Mouse (Mus musculus): ENCODE data around the gene Ispd. TPM values are rescaled to one million over a fixed set of nuclear protein-coding genes. Genes with fewer than 3 reads are reported as not detected.

Ispd gene
- total RNA-seq, 4 experiments from 2014 or later = 10.9 to 13.8 (median 11.9) TPM

GRCm38 (mm10) chr12:36554697-36555096 lies 173.4 kb downstream of the Ispd start:
- DNase-seq (ENCODE audit: low spot score in 2 of 2) = no peak

DNA sequence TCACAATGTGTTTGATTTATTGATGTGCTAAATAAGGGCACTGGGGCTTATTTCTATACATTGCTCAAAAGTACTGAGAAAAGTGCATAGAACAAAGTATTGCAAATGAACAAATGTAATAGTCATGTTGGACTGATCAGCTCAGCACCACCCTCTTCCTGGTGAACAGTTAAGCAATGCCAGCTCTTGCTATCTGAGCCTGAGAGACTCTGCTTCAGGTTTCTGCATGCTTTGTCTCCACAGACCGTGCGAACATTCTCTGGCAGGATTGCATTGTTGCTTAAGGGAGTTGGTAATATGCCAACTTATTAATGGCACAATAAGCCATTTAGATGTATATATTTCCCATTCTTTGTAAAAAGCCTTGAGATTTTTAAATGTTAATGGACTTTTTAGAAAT lies 182.9 kb downstream of the Ispd start:
- DNase-seq (ENCODE audit: low spot score in 2 of 2) = no peak

GRCm38 (mm10) chr12:36566974-36567373 lies 185.7 kb downstream of the Ispd start:
- no peak for DNase-seq (ENCODE audit: low spot score in 2 of 2)

- no peak for DNase-seq (ENCODE audit: low spot score in 2 of 2)
Measured at GRCm38 (mm10) chr12:36570414-36571095, 189.3 kb downstream of the Ispd start.

- no peak for DNase-seq (ENCODE audit: low spot score in 2 of 2)
Measured at GRCm38 (mm10) chr12:36584828-36585227, 203.6 kb downstream of the Ispd start.

DNA sequence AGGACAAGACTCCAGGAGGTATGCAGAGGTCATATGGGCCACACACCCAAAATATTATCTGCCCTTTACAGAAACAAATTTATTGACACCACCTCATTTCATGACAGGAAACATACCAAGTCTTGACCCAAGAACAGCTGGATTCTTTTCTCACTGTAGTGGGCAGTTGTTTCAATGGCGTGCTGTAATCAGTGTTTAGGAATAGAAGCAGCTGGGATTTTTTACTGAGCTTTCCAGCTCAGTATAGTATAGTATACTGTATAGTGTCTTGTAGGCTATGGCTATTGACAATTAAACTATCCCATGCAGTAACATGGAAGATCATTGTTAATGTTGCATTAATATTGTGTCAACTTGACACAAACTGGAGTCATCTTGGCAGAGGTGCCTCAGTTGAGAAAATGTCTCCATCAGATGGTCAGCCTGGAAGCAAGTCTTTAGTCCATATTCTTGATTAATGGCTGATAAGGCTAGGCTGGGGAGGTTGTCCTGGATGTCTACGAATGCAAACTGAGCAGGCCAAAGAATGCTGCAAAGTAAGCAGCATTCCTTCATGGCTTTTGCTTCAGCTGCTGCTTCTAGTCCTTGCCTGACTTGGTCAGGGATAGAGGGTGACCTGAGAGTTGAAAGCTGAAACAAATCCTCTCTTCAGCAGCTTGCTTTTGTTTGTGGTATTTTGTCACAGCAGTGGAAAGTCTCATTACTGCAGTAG lies 216.4 kb downstream of the Ispd start:
- no peak for DNase-seq (ENCODE audit: low spot score in 2 of 2)

GRCm38 (mm10) chr12:36621960-36622736 lies 240.9 kb downstream of the Ispd start:
- DNase-seq (ENCODE audit: low spot score in 2 of 2) = no peak

- DNase-seq (ENCODE audit: low spot score in 2 of 2) = no peak
Measured at GRCm38 (mm10) chr12:36627204-36627603, 246.0 kb downstream of the Ispd start.

- DNase-seq (ENCODE audit: low spot score in 2 of 2) = no peak
Measured at GRCm38 (mm10) chr12:36632427-36632826, 251.2 kb downstream of the Ispd start.

DNA sequence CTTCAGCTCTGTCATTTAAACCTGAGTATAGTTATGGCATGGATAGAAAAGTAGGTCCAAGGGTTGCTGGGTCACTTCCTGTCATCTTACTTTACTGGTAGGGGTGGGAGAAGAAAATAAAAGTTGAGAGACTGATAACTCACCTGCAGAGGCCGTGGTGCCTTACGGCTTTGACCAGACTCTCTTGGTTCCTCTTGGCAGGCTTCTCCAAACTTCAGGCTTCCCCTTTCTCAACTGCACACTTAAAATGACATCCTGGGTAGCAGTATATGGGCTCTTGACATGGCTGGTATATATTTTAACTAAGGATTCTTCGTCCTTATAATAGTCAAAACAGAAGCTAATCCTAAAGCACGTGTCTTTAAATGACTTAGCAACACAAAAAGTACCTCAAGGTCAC lies 266.3 kb downstream of the Ispd start:
- DNase-seq (ENCODE audit: low spot score in 2 of 2) = no peak

DNA sequence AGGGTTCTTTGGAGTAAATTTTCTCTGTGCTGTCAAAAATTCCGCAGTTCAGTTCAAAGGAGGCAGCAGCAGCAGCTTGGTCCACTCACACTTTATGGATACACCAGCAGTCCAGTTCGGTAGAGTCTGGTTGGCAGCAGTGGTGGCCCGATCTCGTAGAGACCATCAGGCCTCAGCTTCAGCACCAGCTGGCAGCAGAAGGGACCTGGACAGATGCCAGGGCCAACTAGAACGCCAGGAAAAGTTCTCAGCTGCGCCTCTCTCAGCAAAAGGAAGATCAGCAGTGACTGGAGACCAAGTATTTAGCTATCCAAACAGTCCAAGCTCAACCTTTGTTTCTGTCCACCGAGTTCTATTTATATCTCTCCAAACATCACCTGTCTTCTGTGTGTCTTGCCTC lies 281.2 kb downstream of the Ispd start:
- DNase-seq (ENCODE audit: low spot score in 2 of 2) = peak in 1 of 2 experiments; percentile 15

- no peak for DNase-seq (ENCODE audit: low spot score in 2 of 2)
Measured at GRCm38 (mm10) chr12:36664783-36665182, 283.5 kb downstream of the Ispd start.

- DNase-seq (ENCODE audit: low spot score in 2 of 2) = no peak
Measured at GRCm38 (mm10) chr12:36666771-36667170, 285.5 kb downstream of the Ispd start.

DNA sequence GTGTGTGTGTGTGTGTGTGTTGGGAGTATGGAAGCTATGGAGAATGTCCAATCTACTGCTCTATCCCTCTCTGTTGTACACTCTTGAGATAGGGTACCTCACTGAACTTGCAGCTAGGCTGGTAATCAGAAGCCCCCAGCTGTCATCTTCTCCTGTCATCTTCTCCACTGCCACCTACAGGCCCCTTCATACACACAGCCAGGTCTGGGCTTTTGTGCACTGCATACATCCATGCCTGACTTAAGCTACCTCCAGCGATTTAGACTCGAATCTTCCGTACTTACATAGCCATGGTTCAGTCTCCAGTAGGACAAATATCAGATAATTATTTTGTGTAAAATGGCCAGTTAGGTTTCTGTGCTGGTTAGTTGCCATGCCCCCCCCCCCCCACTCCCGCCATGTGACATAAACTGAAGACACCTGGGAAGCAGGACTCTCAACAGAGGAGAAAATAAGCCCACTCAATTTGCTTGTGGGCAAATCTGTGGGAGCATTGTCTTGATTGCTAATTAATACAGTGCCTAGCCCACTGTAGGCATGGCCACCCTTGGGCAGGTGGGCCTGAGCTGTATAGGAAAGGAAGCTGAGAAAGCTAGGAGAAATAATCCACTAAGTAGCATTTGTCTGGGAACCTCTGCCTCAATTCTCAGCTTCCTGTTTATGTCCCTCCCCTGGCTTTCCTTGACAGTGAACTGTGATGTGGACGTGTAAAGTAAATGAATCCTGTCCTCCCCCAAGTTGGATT lies 289.1 kb downstream of the Ispd start:
- DNase-seq (ENCODE audit: low spot score in 2 of 2) = no peak

- no peak for DNase-seq (ENCODE audit: low spot score in 2 of 2)
Measured at GRCm38 (mm10) chr12:36670915-36671579, 289.8 kb downstream of the Ispd start.

DNA sequence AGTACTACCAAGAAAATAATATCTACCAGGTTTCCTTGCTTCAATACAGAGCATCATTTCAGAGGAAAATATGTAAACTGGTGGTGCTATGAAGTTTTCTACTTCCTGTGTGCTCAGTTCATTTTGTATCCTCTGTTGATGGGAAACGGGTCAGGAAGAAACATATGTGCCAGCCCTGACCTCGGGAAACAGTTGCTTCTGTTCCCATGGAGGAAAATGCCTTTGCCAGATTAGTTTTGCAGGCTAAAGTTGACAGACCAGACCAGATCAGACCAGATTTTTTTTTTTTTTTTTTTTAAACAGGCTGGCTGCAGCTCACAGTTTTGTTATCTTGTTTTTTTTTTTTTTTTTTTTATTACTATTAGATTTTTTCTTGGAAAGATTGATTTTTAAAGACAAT lies 293.2 kb downstream of the Ispd start:
- no peak for DNase-seq (ENCODE audit: low spot score in 2 of 2)

DNA sequence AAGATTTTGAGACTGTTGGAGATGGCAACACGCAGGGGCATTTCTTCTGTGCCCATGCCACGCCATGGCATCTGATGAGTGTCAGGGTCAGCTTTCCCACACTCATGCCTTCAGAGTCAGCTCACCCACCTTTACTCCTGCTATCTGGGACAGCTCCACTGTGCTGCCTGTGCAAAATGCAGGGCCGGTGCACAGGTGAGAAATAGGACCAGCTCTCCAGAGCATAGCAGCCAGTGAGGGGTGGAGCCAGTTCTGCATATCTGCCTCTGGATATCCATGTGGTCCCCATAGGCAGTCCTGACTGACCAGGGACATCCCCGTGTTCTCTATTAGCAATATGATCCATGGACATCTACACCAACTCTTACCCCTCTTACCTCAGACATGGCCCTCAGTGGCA lies 297.0 kb downstream of the Ispd start:
- no peak for DNase-seq (ENCODE audit: low spot score in 2 of 2)

- no peak for DNase-seq (ENCODE audit: low spot score in 2 of 2)
Measured at GRCm38 (mm10) chr12:36680883-36681505, 299.7 kb downstream of the Ispd start.

- DNase-seq (ENCODE audit: low spot score in 2 of 2) = no peak
Measured at GRCm38 (mm10) chr12:36681779-36682178, 300.5 kb downstream of the Ispd start.

DNA sequence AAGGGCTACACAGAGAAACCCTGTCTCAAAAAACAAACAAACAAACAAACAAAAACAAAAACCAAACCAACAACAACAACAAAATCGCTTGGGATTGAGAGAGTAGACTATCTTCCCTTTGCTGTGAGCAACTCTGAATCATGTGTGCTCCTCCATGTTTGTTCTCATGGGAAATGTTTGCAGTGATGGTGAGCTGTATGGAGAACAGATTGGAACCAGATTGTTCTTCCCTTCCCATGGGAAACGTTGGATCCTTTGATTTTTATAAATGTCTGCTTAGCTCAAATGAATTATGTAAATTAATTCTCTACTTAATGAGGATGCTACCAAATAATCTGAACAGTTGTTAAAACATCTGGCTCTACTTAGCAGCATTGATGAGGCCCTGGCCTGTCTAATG lies 312.8 kb downstream of the Ispd start:
- no peak for DNase-seq (ENCODE audit: low spot score in 2 of 2)

DNA sequence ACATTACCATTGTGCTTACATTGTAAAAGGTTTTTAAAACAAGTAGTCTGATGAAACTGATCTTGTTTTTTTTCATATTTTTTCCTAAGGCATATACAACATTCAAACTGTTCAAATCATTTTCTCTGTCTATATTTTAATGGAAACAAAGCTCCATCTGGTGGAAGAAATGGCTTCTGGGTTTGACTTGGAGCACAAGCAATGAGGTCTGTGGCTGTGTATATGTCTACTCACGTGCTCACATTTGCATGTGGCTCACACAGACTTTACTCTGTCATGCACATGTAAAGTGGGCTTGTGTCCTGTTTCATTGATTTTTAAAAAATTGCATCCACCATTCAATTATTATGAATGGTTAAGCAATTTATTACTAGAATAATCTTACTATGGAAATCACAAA lies 323.1 kb downstream of the Ispd start:
- DNase-seq (ENCODE audit: low spot score in 2 of 2) = no peak

Data from left cerebral cortex, adult 8-10 months (tissue).